Comparison of ENCODE assay signal across 11 mouse cellular contexts in the genomic region with DNA sequence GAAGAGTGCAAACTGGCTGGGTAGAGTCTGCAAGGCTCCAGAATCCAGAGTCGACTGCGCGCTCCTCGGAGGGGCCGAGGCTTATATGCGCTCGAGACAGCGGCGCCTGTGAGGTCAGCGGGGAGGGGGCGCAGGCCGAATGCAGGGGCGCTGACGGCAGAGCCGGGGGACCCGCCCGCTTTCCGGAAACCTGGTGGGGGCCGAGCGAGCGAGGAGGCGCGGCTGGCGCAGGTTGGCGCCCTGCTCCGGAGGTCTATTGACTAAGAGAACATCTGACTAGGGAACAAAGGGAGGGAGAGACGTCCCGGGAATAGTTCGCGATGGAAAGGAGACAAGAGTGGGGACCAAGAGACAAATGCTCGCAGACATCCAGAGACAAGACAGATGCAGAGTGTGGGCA. TPM values are rescaled to one million over a fixed set of nuclear protein-coding genes. Genes with fewer than 3 reads are reported as not detected.
DNase-seq lines count a peak whose midpoint lies in the region; ATAC-seq lines count a peak whose summit lies in the region.
"Had no signal": no experiment of that assay in that cellular context is flagged by ENCODE, and none has a peak within 500 bp of the region (broad histone marks: within the 10 kb centered on the region; RNA-seq: fewer than 3 reads in every experiment).

A gene (minus strand): TSS at position 60 of the 400 bp plus-strand sequence.

- 0 out of 2 replicates have a peak within 1 kb of the TSS, but pooled peaks have one; percentile 28 for H3K9ac ChIP-seq in heart, embryonic 12.5 days
- H3K9ac ChIP-seq in hindbrain, embryonic 12.5 days: peak within 1 kb of the TSS; percentile 59
- peak within 1 kb of the TSS; percentile 51 for H3K9ac ChIP-seq in midbrain, embryonic 14.5 days (replicated peaks; ENCODE audit: low read length)

- ATAC-seq in heart, embryonic 12.5 days (ENCODE audit: insufficient number of reproducible peaks, low FRiP score): no peak
- no peak for ATAC-seq in hindbrain, embryonic 12.5 days (ENCODE audit: low FRiP score)
- no peak for ATAC-seq in midbrain, embryonic 14.5 days (ENCODE audit: low FRiP score, low TSS enrichment)

- peaks cover 62% of the 10 kb centered on the region for H3K27me3 ChIP-seq in heart, embryonic 12.5 days (replicated peaks)
- peaks cover 44% of the 10 kb centered on the region for H3K27me3 ChIP-seq in hindbrain, embryonic 12.5 days
- H3K27me3 ChIP-seq in midbrain, embryonic 14.5 days (ENCODE audit: control insufficient read depth, insufficient read depth, low read length): peaks cover 7% of the 10 kb centered on the region

- no peaks in the 10 kb centered on the region for H3K36me3 ChIP-seq in heart, embryonic 12.5 days
- H3K36me3 ChIP-seq in hindbrain, embryonic 12.5 days: no peaks in the 10 kb centered on the region
- H3K36me3 ChIP-seq in midbrain, embryonic 14.5 days (ENCODE audit: control insufficient read depth, insufficient read depth, low read length): no peaks in the 10 kb centered on the region

- no peak for DNase-seq in heart, postnatal 10 days
- peak; percentile 61 for DNase-seq in R1 (ENCODE audit: low read depth, low spot score)
- peak; percentile 39 for DNase-seq in midbrain, embryonic 14.5 days
- no peak for DNase-seq in spleen, postnatal 10 days (ENCODE audit: low spot score in 2 of 2)
- no peak for DNase-seq in left cerebral cortex, postnatal 14 days (ENCODE audit: low spot score in 2 of 2)
- DNase-seq in cerebellum, adult 9-11 months: no peak
- DNase-seq: lung, postnatal 14 days had no signal

- H3K4me3 ChIP-seq in heart, embryonic 12.5 days: peak within 1 kb of the TSS; percentile 38
- peak within 1 kb of the TSS; percentile 38 for H3K4me3 ChIP-seq in hindbrain, embryonic 12.5 days
- H3K4me3 ChIP-seq in midbrain, embryonic 14.5 days (replicated peaks; ENCODE audit: low read depth, low read length): peak within 1 kb of the TSS; percentile 34

- no peaks in the 10 kb centered on the region for H3K9me3 ChIP-seq in heart, embryonic 12.5 days (replicated peaks)
- H3K9me3 ChIP-seq in hindbrain, embryonic 12.5 days (replicated peaks): no peaks in the 10 kb centered on the region
- H3K9me3 ChIP-seq in midbrain, embryonic 14.5 days (ENCODE audit: control insufficient read depth, low read length): no peaks in the 10 kb centered on the region

- no peak within 1 kb of the TSS for H3K27ac ChIP-seq in heart, embryonic 12.5 days (ENCODE audit: poor library complexity, severe bottlenecking)
- no peak within 1 kb of the TSS for H3K27ac ChIP-seq in hindbrain, embryonic 12.5 days
- H3K27ac ChIP-seq in midbrain, embryonic 14.5 days (replicated peaks; ENCODE audit: low read depth, low read length): no peak within 1 kb of the TSS

- intact Hi-C loops in heart, postnatal 10 days (cut with DNase I): no loop called here
- intact Hi-C loops in left cerebral cortex, postnatal 14 days (cut with DNase I): no loop called here

- peak within 1 kb of the TSS; percentile 67 for H3K4me2 ChIP-seq in heart, embryonic 12.5 days
- peak within 1 kb of the TSS; percentile 72 for H3K4me2 ChIP-seq in hindbrain, embryonic 12.5 days (replicated peaks)
- H3K4me2 ChIP-seq in midbrain, embryonic 14.5 days (ENCODE audit: low read length): peak within 1 kb of the TSS; percentile 66

- 1% methylated on average over 31 of the region's 31 CpGs for WGBS in heart, embryonic 12.5 days
- WGBS in hindbrain, embryonic 12.5 days: 2% methylated on average over 31 of the region's 31 CpGs
- 1% methylated on average over 31 of the region's 31 CpGs for WGBS in midbrain, embryonic 14.5 days

- H3K4me1 ChIP-seq in heart, embryonic 12.5 days (replicated peaks): 0 out of 2 replicates have a peak, but pooled peaks cover 5% of the 10 kb centered on the region
- peaks cover 9% of the 10 kb centered on the region for H3K4me1 ChIP-seq in hindbrain, embryonic 12.5 days
- 0 out of 2 replicates have a peak, but pooled peaks cover 3% of the 10 kb centered on the region for H3K4me1 ChIP-seq in midbrain, embryonic 14.5 days (ENCODE audit: control insufficient read depth, insufficient read depth, low read length)

RNA-seq across cellular contexts. Expression of the gene that starts here (rescaled TPM):
- 0.28 and 0.45 TPM in 2 replicates for polyA plus RNA-seq in heart, embryonic 12.5 days (2016; fragmentation: Nextera tagmentation; extraction: Ambion mirVana)
- total RNA-seq in heart, postnatal 10 days (2021): not detected
- 1.2 and 2.5 TPM in 2 replicates for polyA plus RNA-seq in hindbrain, embryonic 12.5 days (2016; fragmentation: Nextera tagmentation; extraction: Ambion mirVana)
- polyA plus RNA-seq in midbrain, embryonic 14.5 days (2014; fragmentation: Nextera tagmentation; extraction: Ambion mirVana): 0.55 and 1.1 TPM in 2 replicates
- total RNA-seq in left cerebral cortex, postnatal 14 days (2021): 10 to 100 TPM in 1 of 2 experiments, 1 to 10 TPM in 1; 1.7 to 12.2 TPM
- total RNA-seq: hematopoietic stem cell, adult 5-6 weeks had no signal
- polyA plus RNA-seq: C2C12 had no signal

Comparison
In these comparisons a context has a peak if more than half of its experiments do, and no peak if none do; other contexts are left out.
1. DNase-seq: peak in R1 (single experiment) and midbrain, embryonic 14.5 days (single experiment); none in heart, postnatal 10 days (0 of 2), spleen, postnatal 10 days (0 of 2), left cerebral cortex, postnatal 14 days (0 of 2) and cerebellum, adult 9-11 months (single experiment).
2. Peak in every context shown above with its lines, with median percentiles within 50 percentile points of each other: H3K4me2 ChIP-seq, H3K4me3 ChIP-seq and H3K9ac ChIP-seq.